Mouse (Mus musculus) neural tube, embryonic 14.5 days (tissue): ENCODE measurements around the gene Lyzl4. TPM values are rescaled to one million over a fixed set of nuclear protein-coding genes. Genes with fewer than 3 reads are reported as not detected.

Source experiments
- ATAC-seq: fragments of 200-750 bp; cut with Nextera tagmentation; 2 replicates; pipeline ENCODE4 v1.8.0; 2017; ENCODE audit warnings: low read depth, mild to moderate bottlenecking, moderate TSS enrichment, moderate library complexity
- H3K27ac ChIP-seq: fragments of 300-500 bp; sonication (generic); 2 replicates; pipeline ENCODE4 v1.5.1; 2014; ENCODE audit warnings: low read depth, mild to moderate bottlenecking, control low read depth, low read length, moderate library complexity, mixed read lengths
- H3K27me3 ChIP-seq: fragments of 300-500 bp; sonication (generic); 2 replicates; pipeline ENCODE4 v1.6.1; 2014; ENCODE audit warnings: low read length; ENCODE audit not compliant: control insufficient read depth, insufficient read depth
- H3K36me3 ChIP-seq: fragments of 300-500 bp; sonication (generic); 2 replicates; pipeline ENCODE4 v1.6.1; 2014; ENCODE audit warnings: low read length, mixed read lengths; ENCODE audit not compliant: control insufficient read depth, insufficient read depth
- H3K4me1 ChIP-seq: fragments of 300-500 bp; sonication (generic); 2 replicates; pipeline ENCODE4 v1.6.1; 2014; ENCODE audit warnings: low read length; ENCODE audit not compliant: control insufficient read depth, insufficient read depth
- H3K4me2 ChIP-seq: fragments of 300-500 bp; sonication (generic); 2 replicates; pipeline ENCODE4 v1.6.1; 2014; ENCODE audit warnings: mild to moderate bottlenecking, low read depth, low read length, control low read depth
- H3K4me3 ChIP-seq: fragments of 300-500 bp; sonication (generic); 2 replicates; pipeline ENCODE4 v1.5.1; 2014; ENCODE audit warnings: low read depth, low read length, control low read depth, mixed read lengths
- H3K9ac ChIP-seq: fragments of 300-500 bp; sonication (generic); replicated peaks from 2 replicates; pipeline ENCODE4 v1.6.1; 2014; ENCODE audit warnings: low read depth, mild to moderate bottlenecking, control low read depth, low read length, mixed read lengths
- H3K9me3 ChIP-seq: fragments of 300-500 bp; sonication (generic); 2 replicates; pipeline ENCODE4 v1.6.1; 2016; ENCODE audit warnings: low read length; ENCODE audit not compliant: control insufficient read depth
- WGBS: fragments of 180-500 bp; shearing (Covaris S2); extraction: QIAGEN DNeasy Blood & Tissue Kit; methylation state at CpG from one replicate; pipeline ENCODE4 v1.1.7; 2014; 5-methylcytosine and 5-hydroxymethylcytosine counted together
- polyA plus RNA-seq: library from polyadenylated mRNA; unstranded; fragments of >200 nt; fragmentation: Nextera tagmentation; extraction: Ambion mirVana; gene quantifications from 2 replicates; pipeline ENCODE4 v1.2.1, GENCODE M21; 2014

Lyzl4 gene
- not detected in 2 replicates for polyA plus RNA-seq

- WGBS: 0% methylated on average over 26 of the region's 26 CpGs
- Histone ChIP-seq H3K4me3 (peak within 1 kb of the TSS; percentile 42), H3K27me3 (peaks cover 22% of the 10 kb centered on the region), H3K9me3 (no peaks in the 10 kb centered on the region), H3K36me3 (no peaks in the 10 kb centered on the region), H3K9ac (peak within 1 kb of the TSS; percentile 48), H3K27ac (no peak within 1 kb of the TSS), H3K4me2 (peak within 1 kb of the TSS; percentile 83), H3K4me1 (peaks cover 6% of the 10 kb centered on the region; the same call in 1 of the 2 replicates)
- peak; percentile 74 for ATAC-seq
Measured at GRCm38 (mm10) chr9:121642001-121642400, at the start of gene Lyzl4. Gene Lyzl4, minus strand, starts transcription at chr9:121642096.

- H3K27me3 ChIP-seq: no peaks in the 10 kb centered on the region
- H3K9me3 ChIP-seq: no peaks in the 10 kb centered on the region
- peaks cover 9% of the 10 kb centered on the region; the same call in 1 of the 2 replicates for H3K4me1 ChIP-seq
- no peak overlapping the region for H3K9ac ChIP-seq
- no peak overlapping the region for H3K4me3 ChIP-seq
- ATAC-seq: peak; percentile 38; the same call in 1 of the 2 replicates
- H3K36me3 ChIP-seq: peaks cover 21% of the 10 kb centered on the region
- H3K27ac ChIP-seq: peak overlapping the region; percentile 72
- 0 out of 2 replicates have a peak overlapping the region, but pooled peaks have one; percentile 23 for H3K4me2 ChIP-seq
- WGBS: 74% methylated on average over 7 of the region's 7 CpGs
Measured at GRCm38 (mm10) chr9:121690734-121691133, 48.8 kb upstream of the Lyzl4 start.

- 22% methylated on average over 15 of the region's 15 CpGs for WGBS
- Histone ChIP-seq H3K9me3 (no peaks in the 10 kb centered on the region), H3K27me3 (no peaks in the 10 kb centered on the region), H3K4me3 (no peak overlapping the region), H3K9ac (no peak overlapping the region), H3K4me1 (peaks cover 9% of the 10 kb centered on the region; the same call in 1 of the 2 replicates), H3K4me2 (peak overlapping the region; percentile 23; the same call in 1 of the 2 replicates), H3K36me3 (peaks cover 17% of the 10 kb centered on the region), H3K27ac (peak overlapping the region; percentile 72)
- peak; percentile 91 for ATAC-seq
Measured at GRCm38 (mm10) chr9:121690200-121690651, 48.3 kb upstream of the Lyzl4 start.

DNA sequence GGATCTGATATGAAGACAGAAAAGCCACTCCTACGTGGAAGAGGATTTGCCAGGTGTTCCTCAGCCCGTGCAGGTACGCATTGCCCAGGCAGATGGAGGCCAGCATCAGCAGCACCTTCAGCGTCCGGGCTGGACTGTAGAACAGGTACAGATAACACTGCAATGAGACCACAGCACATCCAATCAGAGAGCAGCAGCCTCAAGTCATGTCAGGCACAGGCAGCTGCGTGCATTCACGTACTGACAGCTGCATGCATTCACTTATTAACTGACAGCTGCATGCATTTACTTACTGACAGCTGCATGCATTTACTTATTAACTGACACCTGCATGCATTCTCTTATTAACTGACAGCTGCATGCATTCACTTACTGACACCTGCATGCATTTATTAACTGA, 42.8 kb upstream of the Lyzl4 start:
- 88% methylated on average over 7 of the region's 7 CpGs for WGBS
- ATAC-seq: no peak

DNA sequence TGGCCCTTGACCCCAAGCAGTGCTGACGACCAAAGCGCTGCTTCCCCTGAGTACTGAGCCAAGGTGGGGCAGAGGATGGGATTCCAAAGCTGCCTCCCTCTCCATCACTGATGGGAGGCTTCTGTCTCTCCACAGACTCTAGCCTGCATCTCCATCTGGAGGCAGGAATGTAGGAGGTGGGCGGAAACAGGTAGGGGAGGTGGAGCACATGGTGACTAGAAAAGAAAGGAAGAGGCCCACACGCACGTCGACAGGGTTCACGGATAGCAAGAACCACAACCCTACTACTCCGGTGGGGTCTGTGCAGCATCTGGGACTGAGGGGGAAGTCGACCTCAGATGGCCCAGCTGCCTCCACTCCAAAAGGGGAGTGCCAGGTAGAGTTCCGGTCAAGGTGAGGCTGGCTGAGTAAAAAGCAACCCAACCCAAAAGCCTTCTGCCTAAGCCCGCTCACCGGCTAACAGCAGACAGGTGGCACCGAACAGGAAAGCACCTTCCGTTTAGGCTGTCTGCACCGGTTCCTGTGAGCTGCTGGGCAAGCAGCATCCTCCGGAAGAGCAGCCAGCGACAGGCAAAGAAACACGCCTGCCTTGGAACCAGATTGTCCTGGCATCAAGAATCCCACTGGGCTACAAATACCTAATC, 40.3 kb upstream of the Lyzl4 start:
- Histone ChIP-seq H3K36me3 (peaks cover 24% of the 10 kb centered on the region), H3K4me3 (no peak overlapping the region), H3K27me3 (no peaks in the 10 kb centered on the region), H3K27ac (no peak overlapping the region), H3K9ac (no peak overlapping the region), H3K4me2 (no peak overlapping the region), H3K9me3 (no peaks in the 10 kb centered on the region), H3K4me1 (peaks cover 2% of the 10 kb centered on the region; the same call in 1 of the 2 replicates)
- WGBS: 74% methylated on average over 18 of the region's 18 CpGs
- no peak for ATAC-seq

More for the DNA sequence above, 42.8 kb upstream of the Lyzl4 start:
- no peaks in the 10 kb centered on the region for H3K9me3 ChIP-seq
- no peak overlapping the region for H3K9ac ChIP-seq
- H3K27ac ChIP-seq: no peak overlapping the region
- H3K27me3 ChIP-seq: no peaks in the 10 kb centered on the region
- peaks cover 2% of the 10 kb centered on the region; the same call in 1 of the 2 replicates for H3K4me1 ChIP-seq
- no peak overlapping the region for H3K4me3 ChIP-seq
- H3K4me2 ChIP-seq: no peak overlapping the region
- peaks cover 32% of the 10 kb centered on the region for H3K36me3 ChIP-seq

DNA sequence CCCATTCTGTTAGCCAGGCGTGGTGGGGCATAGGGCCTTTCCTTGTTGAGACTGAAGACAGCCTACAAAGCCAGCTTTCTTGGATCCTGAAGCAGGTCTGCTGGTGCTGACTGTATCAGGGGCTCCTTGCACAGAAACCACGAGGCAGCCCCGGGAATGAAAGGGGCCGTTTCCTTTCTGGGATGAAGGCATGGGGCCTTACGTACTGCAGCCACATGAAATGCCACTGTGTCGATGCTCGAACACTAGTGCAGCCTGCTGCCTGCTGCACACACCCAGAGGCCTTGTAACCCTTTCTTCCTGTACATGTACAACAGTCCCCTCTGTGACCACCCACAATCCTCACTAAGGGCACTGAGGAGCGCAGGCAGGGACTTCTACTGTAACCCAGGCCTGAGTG, 39.3 kb upstream of the Lyzl4 start:
- no peak overlapping the region for H3K27ac ChIP-seq
- H3K27me3 ChIP-seq: no peaks in the 10 kb centered on the region
- H3K36me3 ChIP-seq: peaks cover 22% of the 10 kb centered on the region
- H3K9me3 ChIP-seq: no peaks in the 10 kb centered on the region
- H3K4me1 ChIP-seq: peaks cover 2% of the 10 kb centered on the region; the same call in 1 of the 2 replicates
- ATAC-seq: no peak
- no peak overlapping the region for H3K4me3 ChIP-seq
- H3K4me2 ChIP-seq: no peak overlapping the region
- 77% methylated on average over 8 of the region's 8 CpGs for WGBS
- no peak overlapping the region for H3K9ac ChIP-seq

- Histone ChIP-seq H3K4me2 (no peak overlapping the region), H3K4me1 (peaks cover 2% of the 10 kb centered on the region; the same call in 1 of the 2 replicates), H3K4me3 (no peak overlapping the region), H3K9me3 (no peaks in the 10 kb centered on the region), H3K36me3 (peaks cover 17% of the 10 kb centered on the region), H3K27me3 (no peaks in the 10 kb centered on the region), H3K27ac (no peak overlapping the region), H3K9ac (no peak overlapping the region)
- ATAC-seq: peak; percentile 73
- WGBS: 27% methylated on average over 6 of the region's 6 CpGs
Measured at GRCm38 (mm10) chr9:121679549-121679948, 37.7 kb upstream of the Lyzl4 start.

GRCm38 (mm10) chr9:121677476-121677875, 35.6 kb upstream of the Lyzl4 start:
- Histone ChIP-seq H3K4me1 (peaks cover 2% of the 10 kb centered on the region; the same call in 1 of the 2 replicates), H3K27ac (no peak overlapping the region)
- 80% methylated on average over 8 of the region's 8 CpGs for WGBS

DNA sequence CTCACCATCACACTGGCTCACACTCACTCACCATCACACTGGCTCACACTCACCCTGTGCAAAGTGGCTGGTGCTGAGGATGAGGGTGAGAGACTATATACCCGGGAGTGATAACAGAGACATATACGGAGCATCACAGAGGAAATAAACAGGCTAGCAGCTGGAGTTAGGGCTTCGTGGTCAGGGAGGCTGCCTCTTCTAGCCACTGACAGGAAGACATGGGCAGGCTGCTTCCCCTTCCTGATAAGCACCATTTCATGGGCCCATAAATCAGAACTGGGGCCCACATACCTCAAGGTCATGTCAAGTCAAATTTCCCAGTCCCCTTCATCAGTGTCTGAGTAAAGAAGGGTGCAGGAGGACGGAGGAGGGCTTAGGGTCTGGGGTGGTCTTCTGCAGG, 35.2 kb upstream of the Lyzl4 start:
- peaks cover 3% of the 10 kb centered on the region for H3K36me3 ChIP-seq
- peaks cover 2% of the 10 kb centered on the region; the same call in 1 of the 2 replicates for H3K4me1 ChIP-seq
- H3K27ac ChIP-seq: no peak overlapping the region
- no peak overlapping the region for H3K4me3 ChIP-seq
- no peak overlapping the region for H3K9ac ChIP-seq
- no peak overlapping the region for H3K4me2 ChIP-seq
- no peaks in the 10 kb centered on the region for H3K9me3 ChIP-seq
- no peaks in the 10 kb centered on the region for H3K27me3 ChIP-seq
- ATAC-seq: no peak
- WGBS: 79% methylated on average over 4 of the region's 4 CpGs

More at GRCm38 (mm10) chr9:121677476-121677875, 35.6 kb upstream of the Lyzl4 start:
- H3K27me3 ChIP-seq: no peaks in the 10 kb centered on the region
- no peak for ATAC-seq
- H3K4me2 ChIP-seq: no peak overlapping the region
- H3K9ac ChIP-seq: no peak overlapping the region
- H3K4me3 ChIP-seq: no peak overlapping the region
- H3K36me3 ChIP-seq: peaks cover 5% of the 10 kb centered on the region
- no peaks in the 10 kb centered on the region for H3K9me3 ChIP-seq
